Mouse (Mus musculus) G1E-ER4 (cell line): Measurements from ENCODE around the gene Il34. TPM values are rescaled to one million over a fixed set of nuclear protein-coding genes. Genes with fewer than 3 reads are reported as not detected.

Experiments
- GATA1 ChIP-seq: IDR thresholded peaks from one replicate; pipeline ENCODE4 v1.8.0; 2012; ENCODE audit warnings: low read length, inconsistent platforms
- polyA plus RNA-seq: library from polyadenylated mRNA; stranded (reverse); fragments of >175 nt; gene quantifications from 2 replicates; pipeline ENCODE4 v1.2.3, GENCODE M21; 2012

Il34 gene
- polyA plus RNA-seq, 1 experiment = not detected

DNA sequence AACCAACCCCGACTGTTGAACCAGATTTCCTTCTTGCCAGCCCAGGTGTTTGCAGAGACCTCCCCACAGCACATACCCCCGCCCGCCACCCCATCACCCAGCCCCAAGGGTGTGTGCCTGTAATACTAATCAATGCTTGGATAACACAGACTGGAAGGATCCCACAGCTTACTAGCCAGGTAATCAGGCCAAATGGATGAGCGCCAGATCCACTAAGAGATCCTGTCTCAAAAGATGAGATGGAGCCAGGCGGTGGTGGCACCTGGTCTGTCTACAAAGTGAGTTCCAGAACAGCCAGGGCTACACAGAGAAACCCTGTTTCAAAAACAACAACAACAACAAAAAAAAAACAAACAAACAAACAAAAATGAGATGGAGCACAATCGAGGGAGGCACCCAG lies 38.5 kb downstream of the Il34 start:
- no peak for TF ChIP-seq GATA1

DNA sequence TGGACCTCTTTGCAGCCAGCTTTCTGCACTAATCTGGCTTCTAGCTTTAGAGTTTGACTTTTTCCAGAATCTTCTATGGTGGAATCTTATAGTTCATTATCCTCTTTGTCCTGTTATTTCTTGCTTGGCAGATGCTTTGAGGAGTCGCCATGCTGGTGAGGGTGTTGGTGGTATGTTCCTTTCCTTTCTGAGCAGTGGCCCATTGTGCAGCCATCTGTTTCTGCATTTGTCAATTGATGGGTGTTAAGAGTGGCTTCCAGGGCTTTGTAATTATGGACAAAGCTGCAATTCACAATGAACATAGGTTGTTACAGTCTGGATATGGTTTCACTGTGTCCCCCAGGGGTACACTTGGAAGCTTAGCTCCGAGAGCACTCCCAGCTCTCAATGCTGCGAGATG lies 41.1 kb downstream of the Il34 start:
- no peak for TF ChIP-seq GATA1

DNA sequence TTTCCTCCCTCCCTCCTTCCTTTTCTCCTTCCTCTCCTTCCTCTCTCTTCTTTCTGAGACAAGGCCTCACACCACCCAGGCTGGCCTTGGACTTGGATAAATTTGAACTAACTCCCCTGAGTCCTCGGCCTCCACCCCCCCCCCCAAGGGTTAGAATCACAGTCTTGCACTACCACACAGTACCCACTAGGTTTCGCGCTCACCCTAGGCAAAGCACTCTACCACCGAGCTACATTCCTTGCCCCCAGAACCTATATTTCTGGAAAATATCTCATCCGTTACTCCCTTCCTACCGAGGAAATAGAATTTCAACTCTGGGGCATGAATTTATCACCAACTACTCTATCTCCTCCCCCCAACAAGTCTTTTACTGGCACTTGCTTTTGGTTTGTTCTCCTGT lies 43.7 kb downstream of the Il34 start:
- TF ChIP-seq GATA1 = no peak

DNA sequence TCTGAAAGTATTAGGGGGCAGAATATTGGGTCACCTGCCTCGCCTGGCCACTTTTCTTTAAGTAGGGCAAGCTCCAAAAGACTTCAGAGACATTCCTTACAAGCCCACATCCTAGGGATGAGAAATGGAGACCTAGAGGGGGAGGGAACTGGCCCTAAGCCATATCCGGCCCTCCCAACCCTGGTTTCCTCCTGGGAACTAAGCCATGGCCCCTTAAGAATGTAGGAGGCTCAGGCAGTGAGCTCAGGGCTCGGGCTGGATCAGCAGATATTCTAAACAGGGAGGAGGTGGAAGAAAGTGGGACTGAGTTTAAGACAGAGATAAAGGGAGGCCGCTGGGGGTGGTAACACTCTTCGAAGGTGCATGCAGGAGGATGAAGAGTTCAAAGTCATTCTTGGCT lies 44.5 kb downstream of the Il34 start:
- no peak for TF ChIP-seq GATA1

DNA sequence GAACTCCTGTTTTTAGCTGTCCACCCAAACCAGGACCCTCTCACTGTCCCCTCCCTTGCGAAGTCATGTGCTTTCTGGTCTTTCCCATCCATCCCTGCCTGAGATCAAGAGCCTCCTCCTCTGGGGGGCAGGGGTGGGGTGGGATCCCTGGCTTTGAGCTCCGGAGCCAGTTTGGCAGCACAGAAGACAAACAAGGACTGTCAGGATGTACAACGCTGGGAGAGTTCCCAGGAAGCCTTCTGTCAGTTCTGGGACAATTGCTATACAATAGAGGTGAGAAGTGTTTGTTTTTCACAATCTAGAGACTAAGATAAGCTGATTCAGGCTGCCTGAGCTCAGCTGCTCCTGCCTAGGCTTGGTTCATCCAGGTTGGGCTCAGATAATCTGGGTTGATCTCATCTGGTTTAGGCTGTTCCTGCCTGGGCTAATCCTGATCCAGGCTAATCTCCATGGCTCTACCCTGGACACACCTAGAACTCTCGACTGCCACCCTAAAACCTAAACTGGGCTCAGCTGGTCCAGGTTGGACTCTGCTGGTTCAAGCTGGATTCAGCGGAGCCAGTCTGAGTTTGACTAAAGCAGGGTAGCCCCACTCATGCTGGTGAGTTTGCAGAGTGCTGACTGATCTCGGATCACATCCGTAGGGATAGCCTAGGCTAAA lies 45.3 kb downstream of the Il34 start:
- no peak for TF ChIP-seq GATA1

DNA sequence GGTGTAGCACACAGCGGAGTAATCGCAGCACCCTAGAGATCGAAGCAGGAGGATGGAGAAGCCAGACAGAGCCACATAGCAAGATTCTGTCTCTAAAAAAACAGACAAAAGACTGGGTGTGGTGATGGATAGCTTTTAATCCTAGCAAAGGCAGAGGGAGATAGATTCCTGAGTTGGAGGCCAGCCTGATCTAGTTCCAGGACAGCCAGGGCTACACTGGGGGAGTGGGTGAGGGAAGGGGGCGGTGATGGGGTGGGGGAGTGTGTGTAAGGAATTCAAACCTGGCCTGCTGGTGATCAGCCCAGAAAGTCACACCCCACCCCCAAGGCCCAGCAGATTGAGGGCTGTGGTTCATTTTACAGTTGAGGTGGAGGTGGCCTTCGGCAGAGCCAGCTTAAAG lies 49.5 kb downstream of the Il34 start:
- no peak for TF ChIP-seq GATA1

DNA sequence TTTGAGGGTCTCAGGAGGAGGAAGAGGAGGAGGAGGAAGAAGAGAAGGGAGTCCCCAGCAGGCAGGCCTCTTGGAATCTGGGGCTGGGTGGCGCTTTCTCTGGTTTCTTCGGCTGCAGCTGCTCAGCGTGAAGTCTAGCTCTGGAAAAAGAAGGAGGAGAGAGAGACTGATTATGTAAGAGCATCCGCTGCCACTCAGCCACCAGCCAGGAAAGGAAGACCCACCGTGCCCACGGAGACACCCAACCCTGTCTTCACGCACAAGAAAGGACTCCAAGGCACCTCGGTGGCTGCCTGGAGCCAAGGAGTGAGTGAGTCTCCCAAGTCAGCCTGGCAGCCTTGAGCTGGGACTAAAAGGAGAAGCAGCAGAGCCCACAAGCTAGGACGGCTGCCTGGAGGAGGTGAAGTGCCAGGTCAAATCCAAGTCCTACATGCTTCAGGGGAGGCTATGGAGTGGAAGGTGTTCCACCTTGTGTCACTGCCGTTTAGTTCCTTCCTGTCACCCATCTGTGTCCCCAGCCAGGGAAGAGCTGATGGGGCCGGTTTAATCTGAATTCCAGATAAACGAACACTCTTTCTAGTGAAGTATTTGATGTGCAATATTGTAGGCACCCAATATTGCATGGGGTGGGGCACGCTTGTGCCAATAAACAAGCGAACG lies 50.1 kb downstream of the Il34 start:
- TF ChIP-seq GATA1 = no peak

DNA sequence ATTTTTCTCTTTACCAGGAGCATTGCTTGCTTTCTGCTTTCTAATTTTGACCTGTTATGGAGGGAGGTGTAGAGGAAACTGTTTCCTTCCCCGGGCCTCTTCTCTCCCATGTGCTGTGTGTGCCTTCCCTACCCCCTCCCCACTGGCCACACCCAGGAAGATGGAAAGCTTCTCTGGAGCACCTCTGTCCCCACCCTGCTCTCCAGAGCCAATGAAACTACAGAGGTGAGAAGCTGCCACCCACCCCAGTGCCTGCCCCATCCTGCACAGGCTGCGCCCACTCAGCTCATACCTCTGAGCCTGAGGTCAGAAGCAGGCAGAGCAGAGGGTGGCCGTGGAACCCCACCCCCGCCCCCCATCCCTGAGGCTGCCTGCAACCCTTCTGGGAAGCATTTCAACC lies 51.0 kb downstream of the Il34 start:
- no peak for TF ChIP-seq GATA1

DNA sequence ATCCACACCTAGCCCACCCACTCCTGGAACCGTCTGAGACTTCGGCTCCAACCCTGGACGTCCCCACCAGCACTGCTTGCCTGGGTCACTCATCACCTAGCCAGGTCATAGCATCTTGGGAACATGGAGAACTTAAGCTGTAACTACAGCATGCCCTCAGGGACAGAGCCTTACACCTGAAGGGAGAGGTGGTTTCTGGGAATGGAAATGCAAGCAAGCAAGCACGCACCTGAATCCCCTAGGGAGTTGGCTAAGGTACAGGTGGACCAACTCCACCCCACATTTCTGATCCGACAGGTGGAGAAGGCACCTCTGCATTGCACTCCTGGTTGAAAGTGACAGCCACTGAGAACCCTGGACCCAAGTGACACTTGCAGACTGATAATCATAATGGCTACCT lies 54.2 kb downstream of the Il34 start:
- no peak for TF ChIP-seq GATA1

DNA sequence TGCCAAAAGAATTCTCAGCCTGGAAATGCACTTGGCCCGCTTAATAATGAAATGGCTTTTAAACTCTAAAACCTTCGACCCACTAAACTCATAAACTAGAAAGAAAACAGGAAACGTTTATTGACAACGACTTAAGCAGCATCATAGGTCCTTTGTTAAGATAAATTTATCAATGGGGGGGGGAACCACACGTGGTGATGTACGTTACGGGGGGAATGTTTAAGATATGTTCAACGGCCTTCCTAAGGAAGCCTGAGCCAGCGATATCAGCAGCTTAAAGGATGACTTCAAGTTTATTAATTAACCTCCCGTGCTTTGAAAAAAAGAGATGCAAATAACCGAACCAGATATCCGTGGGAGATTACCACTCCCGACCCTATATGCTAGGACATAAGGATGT lies 55.5 kb downstream of the Il34 start:
- TF ChIP-seq GATA1 = no peak

DNA sequence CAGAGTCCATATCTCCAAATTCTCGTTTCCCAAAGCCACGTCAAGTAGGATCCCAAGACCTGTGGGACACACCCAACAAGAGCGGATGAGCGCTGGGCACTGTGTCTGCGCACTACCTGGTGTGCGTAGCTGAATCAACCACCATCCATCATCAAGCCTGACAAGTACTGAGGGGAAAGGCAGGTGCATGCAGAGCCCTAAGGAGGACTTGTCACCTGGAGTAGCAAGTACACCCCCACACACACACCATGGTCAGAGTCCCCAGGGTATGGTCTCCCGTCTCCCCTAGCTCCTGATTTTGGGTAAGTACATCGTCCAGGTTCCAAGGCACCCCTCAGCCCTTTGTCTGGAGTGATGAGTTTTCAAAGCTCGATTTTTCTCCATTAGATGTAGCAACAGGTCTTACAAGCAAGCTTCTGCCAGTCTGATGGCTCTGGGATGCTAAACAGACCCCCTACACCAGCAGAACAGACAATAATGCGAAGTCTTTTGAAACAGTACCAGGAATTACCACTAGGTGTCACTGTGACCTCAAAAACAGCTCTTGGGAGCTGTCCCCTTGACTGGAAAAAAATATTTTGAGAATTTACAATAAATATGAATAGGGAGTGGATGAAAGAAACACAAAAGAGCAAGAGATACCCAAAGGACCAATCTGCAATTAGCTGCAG lies 56.1 kb downstream of the Il34 start:
- TF ChIP-seq GATA1 = no peak

DNA sequence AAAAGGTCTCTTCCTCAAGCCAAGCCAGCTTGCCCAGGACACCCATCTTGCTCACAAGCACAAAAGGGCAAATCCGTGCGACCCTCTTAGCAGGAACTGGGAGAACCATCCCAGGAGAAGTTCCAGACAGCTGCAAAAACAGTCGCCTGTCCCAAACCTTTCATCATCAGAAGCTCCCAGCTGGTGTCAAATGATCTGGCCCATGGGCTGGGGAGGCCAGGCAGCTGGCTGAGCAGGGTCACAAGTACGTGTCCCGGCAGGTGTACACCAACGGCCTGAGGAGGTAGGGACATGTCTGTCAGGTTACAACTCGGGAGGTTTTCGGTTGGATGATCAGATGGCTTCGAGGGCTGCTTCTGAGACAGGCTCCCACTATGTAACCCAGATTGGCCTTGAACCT lies 59.1 kb downstream of the Il34 start:
- TF ChIP-seq GATA1 = no peak

DNA sequence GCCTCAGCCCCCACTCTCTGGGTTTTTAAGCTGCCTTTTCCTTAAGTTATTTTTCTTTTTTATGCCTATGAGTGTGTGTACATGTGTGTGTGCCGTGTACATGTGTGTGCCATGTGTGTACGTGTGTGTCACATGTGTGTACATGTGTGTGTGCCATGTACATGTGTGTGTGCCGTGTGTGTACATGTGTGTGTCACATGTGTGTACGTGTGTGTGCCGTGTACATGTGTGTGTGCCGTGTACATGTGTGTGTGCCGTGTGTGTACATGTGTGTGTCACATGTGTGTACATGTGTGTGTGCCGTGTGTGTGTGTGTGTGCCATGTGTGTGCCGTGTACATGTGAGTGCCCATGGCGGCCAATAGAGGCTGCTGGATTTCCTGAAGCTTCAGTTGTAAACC lies 60.6 kb downstream of the Il34 start:
- no peak for TF ChIP-seq GATA1

DNA sequence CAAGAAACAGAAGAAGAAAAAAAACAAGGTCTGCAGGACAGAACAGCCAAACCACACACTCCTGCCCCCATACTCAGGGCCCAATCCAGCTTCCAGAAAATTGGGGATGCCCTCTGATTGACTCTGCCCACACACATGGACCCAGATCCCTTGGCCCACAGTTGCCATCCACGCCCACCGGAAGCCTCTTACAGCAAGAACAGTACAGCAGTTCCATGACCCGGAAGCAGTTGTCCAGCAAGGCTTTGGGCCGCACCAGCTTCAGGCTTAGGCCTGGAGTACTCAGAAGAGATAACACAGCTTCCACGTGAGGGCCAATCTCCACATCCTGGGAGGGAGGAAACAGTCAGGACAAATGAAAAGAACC lies 63.3 kb downstream of the Il34 start:
- no peak for TF ChIP-seq GATA1

DNA sequence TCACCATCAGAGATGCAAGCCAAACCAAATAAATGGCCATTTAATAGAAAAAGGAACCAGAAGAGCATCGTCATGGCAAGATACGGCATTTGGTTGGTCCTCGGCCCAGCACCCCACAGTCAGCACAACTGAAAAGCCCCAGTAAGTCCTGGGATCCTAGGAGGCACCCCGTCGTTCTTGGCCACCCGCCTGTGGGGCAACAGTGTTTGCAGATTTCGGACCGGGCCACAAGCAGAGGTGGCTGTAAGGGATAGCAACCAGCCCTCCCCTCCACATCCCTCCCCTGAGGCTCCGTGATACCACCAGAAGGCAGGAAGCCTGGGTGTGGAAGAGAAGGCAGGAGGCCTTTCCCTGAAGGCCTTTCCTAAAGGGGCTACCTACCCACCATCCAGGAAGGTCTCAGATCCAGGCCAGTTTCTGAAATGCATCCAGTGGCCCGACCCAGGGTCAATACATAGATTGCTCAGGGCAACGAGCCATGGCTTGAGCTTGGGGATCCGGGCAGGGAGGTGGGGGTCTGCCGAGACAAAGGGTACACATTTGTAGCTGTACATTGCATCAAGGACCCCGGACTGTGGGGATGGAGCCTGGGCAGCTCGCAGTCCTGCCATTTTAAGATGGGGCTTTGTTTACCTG lies 63.8 kb downstream of the Il34 start:
- TF ChIP-seq GATA1 = no peak

DNA sequence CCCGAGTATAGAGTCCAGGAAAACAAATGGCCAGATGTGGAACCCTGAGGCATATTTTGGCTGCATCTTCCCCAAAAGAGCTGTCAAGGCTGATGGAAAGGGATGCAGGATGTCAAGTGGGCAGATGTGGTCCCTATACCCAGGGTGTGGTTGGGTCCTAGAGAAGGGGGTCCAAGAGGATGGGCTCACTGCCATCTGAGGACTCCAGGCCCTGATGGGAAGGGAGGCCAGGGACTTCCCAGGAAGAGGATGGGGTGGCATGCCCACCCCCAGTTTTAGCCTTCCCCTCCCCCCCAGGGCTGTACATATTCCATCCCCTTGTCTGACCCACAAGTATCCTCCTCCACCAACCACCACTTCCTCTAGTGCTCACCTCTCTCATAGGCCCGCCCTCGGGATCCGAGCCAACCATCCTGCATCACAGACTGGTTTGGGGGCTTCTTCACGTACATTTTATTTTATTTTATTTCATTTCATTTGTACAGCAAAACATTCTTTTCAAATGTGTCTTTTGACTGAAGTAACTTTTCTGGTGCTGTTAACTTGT lies 65.0 kb downstream of the Il34 start:
- no peak for TF ChIP-seq GATA1
